Mouse (Mus musculus) midbrain, embryonic 11.5 days (tissue): ENCODE measurements at regions not wholly inside any gene's neighbourhood (a gene's known extent, or its start where the extent isn't known, plus 50 kb on each side); places are given as distances from the start of the nearest gene placed in this dataset.

Experiments
- ATAC-seq: fragments of 200-750 bp; cut with Nextera tagmentation; 2 replicates; pipeline ENCODE4 v1.8.0; 2017; ENCODE audit warnings: moderate TSS enrichment, moderate library complexity; ENCODE audit not compliant: low FRiP score
- DNase-seq: peaks from one replicate; pipeline ENCODE4 v3.0.0; 2015; ENCODE audit warnings: low spot score; ENCODE audit errors: missing footprints
- H3K27ac ChIP-seq: fragments of 300-500 bp; sonication (generic); 2 replicates; pipeline ENCODE4 v1.5.1; 2014; ENCODE audit warnings: low read depth, low read length
- H3K27me3 ChIP-seq: fragments of 300-500 bp; sonication (generic); 2 replicates; pipeline ENCODE4 v1.6.1; 2014; ENCODE audit warnings: mild to moderate bottlenecking, low read length, moderate library complexity, mixed read lengths; ENCODE audit not compliant: control insufficient read depth, insufficient read depth
- H3K36me3 ChIP-seq: fragments of 300-500 bp; sonication (generic); 2 replicates; pipeline ENCODE4 v1.6.1; 2014; ENCODE audit warnings: mild to moderate bottlenecking, low read length, moderate library complexity, mixed read lengths; ENCODE audit not compliant: control insufficient read depth, insufficient read depth
- H3K4me1 ChIP-seq: fragments of 300-500 bp; sonication (generic); 2 replicates; pipeline ENCODE4 v1.6.1; 2014; ENCODE audit warnings: low read length; ENCODE audit not compliant: control insufficient read depth, insufficient read depth
- H3K4me2 ChIP-seq: fragments of 300-500 bp; sonication (generic); 2 replicates; pipeline ENCODE4 v1.6.1; 2014; ENCODE audit warnings: mild to moderate bottlenecking, moderate library complexity
- H3K4me3 ChIP-seq: fragments of 300-500 bp; sonication (generic); 2 replicates; pipeline ENCODE4 v1.5.1; 2014; ENCODE audit warnings: low read depth, low read length
- H3K9ac ChIP-seq: fragments of 300-500 bp; sonication (generic); 2 replicates; pipeline ENCODE4 v1.6.1; 2014; ENCODE audit warnings: low read length
- H3K9me3 ChIP-seq: fragments of 300-500 bp; sonication (generic); 2 replicates; pipeline ENCODE4 v1.6.1; 2016; ENCODE audit warnings: low read length; ENCODE audit not compliant: control insufficient read depth
- WGBS: fragments of 180-500 bp; shearing (Covaris S2); extraction: QIAGEN DNeasy Blood & Tissue Kit; methylation state at CpG from one replicate; pipeline ENCODE4 v1.1.7; 2014; 5-methylcytosine and 5-hydroxymethylcytosine counted together

GRCm38 (mm10) chr14:113566885-113567284 lies 252.5 kb downstream of the Tpm3-rs7 start:
- H3K4me3 ChIP-seq, result no peak overlapping the region
- no peak overlapping the region for H3K9ac ChIP-seq
- H3K4me2 ChIP-seq, result no peak overlapping the region
- WGBS, result 100% methylated on average over 1 of the region's 1 CpGs
- no peaks in the 10 kb centered on the region for H3K27me3 ChIP-seq
- H3K36me3 ChIP-seq, result no peaks in the 10 kb centered on the region
- no peaks in the 10 kb centered on the region for H3K9me3 ChIP-seq
- H3K4me1 ChIP-seq, result no peaks in the 10 kb centered on the region
- DNase-seq, result no peak
- peak; percentile 30; the same call in 1 of the 2 replicates for ATAC-seq
- H3K27ac ChIP-seq, result no peak overlapping the region

- no peak overlapping the region for H3K9ac ChIP-seq
- ATAC-seq (no peak), DNase-seq (no peak)
- H3K4me2 ChIP-seq, result no peak overlapping the region
- no peak overlapping the region for H3K27ac ChIP-seq
- H3K36me3 ChIP-seq, result no peaks in the 10 kb centered on the region
- WGBS, result 88% methylated on average over 5 of the region's 5 CpGs
- H3K9me3 ChIP-seq, result no peaks in the 10 kb centered on the region
- no peak overlapping the region for H3K4me3 ChIP-seq
- no peaks in the 10 kb centered on the region for H3K4me1 ChIP-seq
- H3K27me3 ChIP-seq, result no peaks in the 10 kb centered on the region
Observed at GRCm38 (mm10) chr14:113590811-113591210, 276.4 kb downstream of the Tpm3-rs7 start.

GRCm38 (mm10) chr14:113627115-113627514 lies 312.7 kb downstream of the Tpm3-rs7 start:
- Histone ChIP-seq H3K4me1 (no peaks in the 10 kb centered on the region), H3K9me3 (no peaks in the 10 kb centered on the region), H3K36me3 (no peaks in the 10 kb centered on the region), H3K4me3 (no peak overlapping the region), H3K27ac (no peak overlapping the region), H3K9ac (no peak overlapping the region), H3K27me3 (no peaks in the 10 kb centered on the region), H3K4me2 (no peak overlapping the region)
- ATAC-seq, result no peak
- DNase-seq, result no peak
- 70% methylated on average over 2 of the region's 2 CpGs for WGBS

- DNase-seq, result no peak
- Histone ChIP-seq H3K27ac (no peak overlapping the region), H3K27me3 (no peaks in the 10 kb centered on the region), H3K4me2 (no peak overlapping the region), H3K36me3 (no peaks in the 10 kb centered on the region), H3K9ac (no peak overlapping the region), H3K4me3 (no peak overlapping the region), H3K9me3 (no peaks in the 10 kb centered on the region), H3K4me1 (no peaks in the 10 kb centered on the region)
- ATAC-seq, result no peak
- WGBS, result 83% methylated on average over 5 of the region's 5 CpGs
Observed at GRCm38 (mm10) chr14:113651296-113651695, 336.9 kb downstream of the Tpm3-rs7 start.

GRCm38 (mm10) chr14:113656864-113657263 lies 342.5 kb downstream of the Tpm3-rs7 start:
- no peak for ATAC-seq
- Histone ChIP-seq H3K4me1 (no peaks in the 10 kb centered on the region), H3K27me3 (no peaks in the 10 kb centered on the region), H3K4me2 (no peak overlapping the region), H3K27ac (no peak overlapping the region), H3K4me3 (no peak overlapping the region), H3K36me3 (no peaks in the 10 kb centered on the region), H3K9me3 (no peaks in the 10 kb centered on the region), H3K9ac (no peak overlapping the region)
- 41% methylated on average over 1 of the region's 1 CpGs for WGBS
- DNase-seq, result no peak

- no peak overlapping the region for H3K27ac ChIP-seq
- no peaks in the 10 kb centered on the region for H3K9me3 ChIP-seq
- H3K9ac ChIP-seq, result no peak overlapping the region
- H3K4me1 ChIP-seq, result no peaks in the 10 kb centered on the region
- no peaks in the 10 kb centered on the region for H3K27me3 ChIP-seq
- no peak overlapping the region for H3K4me2 ChIP-seq
- no peak for ATAC-seq
- H3K36me3 ChIP-seq, result no peaks in the 10 kb centered on the region
- 93% methylated on average over 1 of the region's 1 CpGs for WGBS
- H3K4me3 ChIP-seq, result no peak overlapping the region
- no peak for DNase-seq
Observed at GRCm38 (mm10) chr14:113668660-113669059, 354.3 kb downstream of the Tpm3-rs7 start.

GRCm38 (mm10) chr14:113669386-113669785 lies 355.0 kb downstream of the Tpm3-rs7 start:
- H3K9ac ChIP-seq, result no peak overlapping the region
- no peak overlapping the region for H3K4me3 ChIP-seq
- H3K4me2 ChIP-seq, result no peak overlapping the region
- peak; percentile 73 for DNase-seq
- WGBS, result 84% methylated on average over 2 of the region's 2 CpGs
- no peak overlapping the region for H3K27ac ChIP-seq
- no peaks in the 10 kb centered on the region for H3K9me3 ChIP-seq
- H3K4me1 ChIP-seq, result no peaks in the 10 kb centered on the region
- no peaks in the 10 kb centered on the region for H3K36me3 ChIP-seq
- no peak for ATAC-seq
- no peaks in the 10 kb centered on the region for H3K27me3 ChIP-seq

GRCm38 (mm10) chr14:113710953-113711352 lies 396.5 kb downstream of the Tpm3-rs7 start:
- 73% methylated on average over 2 of the region's 2 CpGs for WGBS
- DNase-seq, result peak; percentile 21
- Histone ChIP-seq H3K27me3 (no peaks in the 10 kb centered on the region), H3K9ac (no peak overlapping the region), H3K4me2 (no peak overlapping the region), H3K4me1 (no peaks in the 10 kb centered on the region), H3K4me3 (no peak overlapping the region), H3K27ac (no peak overlapping the region), H3K36me3 (no peaks in the 10 kb centered on the region), H3K9me3 (no peaks in the 10 kb centered on the region)
- no peak for ATAC-seq
